Mouse (Mus musculus): Measurements from ENCODE around the gene Smug1.
A peak's percentile ranks its signal among the peaks of the same experiment; 100 is the strongest.

Smug1 gene

GRCm38 (mm10) chr15:103167042-103167615 lies at the start of gene Smug1:
TSS of gene Smug1 (minus strand) at chr15:103167092.
- no peak for DNase-seq (ENCODE audit: low read depth)

GRCm38 (mm10) chr15:103216052-103216451 lies 49.2 kb upstream of the Smug1 start:
- DNase-seq (ENCODE audit: low read depth): no peak

- DNase-seq (ENCODE audit: low read depth): peak; percentile 91
These were observed 48.3 kb upstream of the Smug1 start for GRCm38 (mm10) chr15:103214971-103215907.

DNA sequence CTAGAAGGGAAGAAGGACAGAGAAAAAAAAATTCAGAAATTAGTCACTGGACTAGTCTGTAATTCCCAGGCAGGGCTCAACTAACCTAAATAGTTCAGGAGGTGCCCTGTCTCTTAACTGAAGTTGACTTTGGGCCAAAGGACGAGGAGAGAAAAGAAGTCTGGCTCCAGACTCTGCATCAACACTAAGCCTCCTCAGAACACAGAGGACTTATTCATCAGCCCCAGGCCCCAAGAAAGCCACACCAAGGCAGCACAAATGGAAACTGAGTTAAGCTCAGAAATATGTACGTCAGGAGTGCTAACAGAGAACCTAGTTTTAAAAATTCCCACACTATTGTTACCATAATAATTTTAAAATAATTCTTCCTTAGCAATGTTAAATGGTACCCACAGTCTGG lies 47.3 kb upstream of the Smug1 start:
- no peak for DNase-seq (ENCODE audit: low read depth)

GRCm38 (mm10) chr15:103205156-103205555 lies 38.3 kb upstream of the Smug1 start:
- DNase-seq (ENCODE audit: low read depth): peak; percentile 51

DNA sequence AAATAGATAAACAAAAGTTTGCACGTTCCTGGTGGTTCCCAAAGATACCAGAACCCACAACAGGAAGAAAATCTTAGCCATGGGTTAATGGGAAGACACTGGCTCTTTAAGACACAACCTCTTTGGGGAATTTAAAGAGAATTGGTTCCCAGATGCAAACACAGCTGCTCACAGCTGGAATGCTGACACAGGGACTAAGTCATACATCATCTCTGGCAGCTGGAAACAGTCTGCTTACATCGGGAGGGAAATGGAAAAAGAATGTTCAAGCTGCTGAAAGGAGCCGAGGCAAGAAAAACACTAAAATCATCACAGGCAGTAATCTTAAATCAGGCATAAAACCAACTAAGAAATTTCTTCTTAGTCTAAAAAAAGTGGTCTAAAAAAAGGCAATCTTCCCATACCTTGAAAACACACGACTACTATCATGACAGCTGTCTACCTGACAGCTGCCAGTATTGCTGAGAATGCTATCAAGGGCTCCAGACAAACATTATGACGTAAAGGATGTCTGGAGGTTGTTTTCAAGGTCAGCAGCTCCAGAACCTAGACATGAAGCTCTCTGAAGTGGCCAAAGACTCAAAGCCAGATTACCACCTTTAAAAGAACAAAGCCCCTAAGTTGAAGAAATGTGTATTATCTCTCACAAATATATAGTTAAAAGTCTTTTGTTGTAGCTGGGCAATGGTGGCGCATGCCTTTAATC lies 35.3 kb upstream of the Smug1 start:
- DNase-seq (ENCODE audit: low read depth): no peak

DNA sequence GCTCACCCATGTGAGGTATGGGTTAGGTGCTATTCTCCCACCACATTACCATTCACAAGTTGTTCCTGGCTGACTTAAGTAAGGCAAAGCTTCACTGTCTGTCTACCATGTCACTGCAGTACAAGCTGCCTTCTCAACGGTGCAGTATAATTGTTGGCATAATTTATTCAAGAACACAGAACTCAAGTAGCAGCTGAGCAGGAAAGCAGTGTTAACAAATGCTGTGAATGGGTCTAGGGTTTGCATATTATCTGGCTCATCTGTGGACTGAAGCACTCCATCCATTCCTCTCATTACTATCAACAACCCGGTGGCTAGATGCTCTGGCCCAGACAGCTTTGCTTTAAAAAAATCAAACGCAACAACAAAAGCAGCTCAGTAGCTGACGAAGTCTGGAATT lies 30.9 kb upstream of the Smug1 start:
- DNase-seq (ENCODE audit: low read depth): no peak

DNA sequence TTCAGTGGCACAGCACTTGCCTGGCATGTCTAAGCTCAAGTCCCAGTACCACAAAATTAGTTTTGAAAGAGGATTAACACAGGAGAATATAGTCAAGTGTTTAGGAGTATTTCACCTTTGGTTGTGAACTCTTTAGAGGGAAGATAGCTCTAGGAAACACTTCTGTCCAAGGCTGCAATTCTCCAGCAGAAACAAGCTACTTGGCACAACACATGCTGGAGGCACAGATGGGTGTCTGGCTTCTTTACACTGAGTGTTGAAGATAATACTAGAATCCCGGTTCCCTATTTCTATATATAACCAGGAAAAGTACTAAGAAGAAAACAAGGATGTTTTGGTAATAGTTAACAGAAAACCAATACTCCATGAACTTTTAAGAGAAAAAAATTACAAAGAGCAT lies 29.9 kb upstream of the Smug1 start:
- no peak for DNase-seq (ENCODE audit: low read depth)

DNA sequence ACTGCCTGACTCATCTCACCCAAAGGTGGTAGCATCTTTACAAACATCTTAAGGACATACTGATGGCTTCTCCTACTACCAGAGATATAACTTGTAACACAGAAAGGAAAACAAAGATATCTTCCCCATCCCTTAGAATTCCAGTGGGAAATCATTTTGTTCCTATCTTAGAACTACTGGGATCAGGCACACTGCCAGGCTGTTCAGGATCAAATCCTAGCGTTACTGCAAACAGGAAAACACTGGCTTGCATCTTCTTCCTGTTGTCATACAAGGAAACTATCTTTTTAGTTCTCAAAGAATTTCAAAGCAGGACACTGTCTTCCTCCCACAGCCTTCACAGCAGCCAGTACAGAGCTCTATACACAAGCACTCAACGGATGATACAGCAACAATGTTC lies 26.7 kb upstream of the Smug1 start:
- DNase-seq (ENCODE audit: low read depth): no peak

DNA sequence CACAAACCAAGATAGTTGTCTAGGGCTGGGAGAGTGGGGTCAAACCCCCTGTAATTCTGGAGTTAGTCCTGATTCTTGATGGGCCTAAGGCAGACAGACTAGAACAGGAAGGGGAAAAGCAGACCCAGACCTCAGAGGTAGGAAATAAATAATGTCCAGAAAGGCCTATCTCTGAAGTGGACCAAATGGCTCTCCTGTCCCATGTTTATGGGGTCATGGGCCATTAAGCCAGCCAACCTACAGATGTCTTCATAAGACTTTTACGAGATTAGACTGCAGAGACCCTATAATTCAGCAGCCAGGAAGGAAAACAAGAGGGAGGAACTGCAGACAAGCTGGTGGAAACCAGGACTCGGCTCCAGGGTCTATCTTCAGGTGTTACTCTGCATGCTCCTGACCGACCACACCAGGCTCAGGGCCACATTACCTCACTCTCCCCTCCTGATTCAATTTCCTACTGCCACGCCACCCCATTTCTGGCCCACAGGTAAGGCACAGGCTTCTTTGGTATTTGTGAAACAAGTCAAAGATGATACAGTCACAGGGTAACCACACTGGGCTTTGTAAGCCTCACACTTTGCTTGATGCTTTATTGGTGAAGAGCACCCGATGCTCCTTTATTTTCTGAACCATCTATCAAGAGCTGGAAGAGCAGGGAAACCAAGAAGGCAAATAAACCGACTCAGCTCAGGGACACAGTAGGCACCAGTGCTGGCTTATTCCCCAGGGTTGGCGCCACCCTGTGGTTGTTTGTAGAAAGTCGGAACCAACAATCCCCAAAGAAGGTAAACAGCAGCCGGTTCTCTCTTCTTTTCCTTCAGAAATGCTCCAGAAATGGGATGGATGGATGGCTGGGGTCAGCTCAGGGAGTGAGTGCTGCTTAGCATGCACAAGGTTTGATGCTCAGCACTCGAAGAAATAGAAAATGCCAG lies 23.9 kb upstream of the Smug1 start:
- DNase-seq (ENCODE audit: low read depth): peak; percentile 65

DNA sequence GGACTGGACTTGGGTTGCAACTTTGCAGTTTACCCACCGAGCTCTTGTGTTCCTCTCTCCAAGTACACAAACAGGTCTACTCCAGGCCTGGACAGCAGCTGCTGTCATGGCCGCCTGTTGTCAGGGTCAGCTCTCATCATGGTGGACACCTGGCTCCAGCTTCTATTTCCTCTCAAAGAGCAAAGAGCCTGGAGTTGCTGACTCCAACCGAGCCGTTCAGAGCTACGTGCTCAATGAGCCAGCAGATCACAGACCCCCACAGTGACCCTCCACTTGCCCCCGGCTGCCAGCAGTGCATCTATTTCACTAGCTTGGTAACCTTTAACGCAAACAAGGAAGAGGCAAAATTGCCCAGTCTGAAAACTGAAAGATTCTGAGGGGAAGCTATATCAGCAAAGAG lies 23.2 kb upstream of the Smug1 start:
- no peak for DNase-seq (ENCODE audit: low read depth)

DNA sequence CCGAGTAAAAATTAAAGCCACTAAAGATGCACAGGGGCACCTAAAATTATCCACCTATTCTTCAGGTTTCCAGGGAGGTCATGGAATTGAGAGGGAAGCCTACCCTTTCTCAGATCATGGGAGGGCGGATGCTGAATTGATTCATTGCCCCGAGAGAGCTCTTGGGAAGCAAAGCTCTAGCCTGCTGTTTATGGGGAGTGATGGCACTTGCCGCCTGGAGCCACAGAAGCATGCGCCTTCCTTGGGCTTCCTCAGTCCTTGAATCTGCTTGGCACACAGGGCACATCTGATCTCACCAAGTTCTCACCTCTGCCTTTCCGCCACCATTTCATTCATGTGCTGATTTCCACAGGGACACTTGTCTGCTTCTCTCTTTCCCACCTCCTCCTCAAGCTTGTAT lies 20.9 kb upstream of the Smug1 start:
- DNase-seq (ENCODE audit: low read depth): no peak

- DNase-seq (ENCODE audit: low read depth): peak; percentile 56
These were observed 18.7 kb upstream of the Smug1 start for GRCm38 (mm10) chr15:103185462-103186198.

GRCm38 (mm10) chr15:103183651-103184610 lies 17.0 kb upstream of the Smug1 start:
- DNase-seq (ENCODE audit: low read depth): no peak

- DNase-seq (ENCODE audit: low read depth): peak; percentile 78
These were observed 16.2 kb upstream of the Smug1 start for GRCm38 (mm10) chr15:103183135-103183534.

DNA sequence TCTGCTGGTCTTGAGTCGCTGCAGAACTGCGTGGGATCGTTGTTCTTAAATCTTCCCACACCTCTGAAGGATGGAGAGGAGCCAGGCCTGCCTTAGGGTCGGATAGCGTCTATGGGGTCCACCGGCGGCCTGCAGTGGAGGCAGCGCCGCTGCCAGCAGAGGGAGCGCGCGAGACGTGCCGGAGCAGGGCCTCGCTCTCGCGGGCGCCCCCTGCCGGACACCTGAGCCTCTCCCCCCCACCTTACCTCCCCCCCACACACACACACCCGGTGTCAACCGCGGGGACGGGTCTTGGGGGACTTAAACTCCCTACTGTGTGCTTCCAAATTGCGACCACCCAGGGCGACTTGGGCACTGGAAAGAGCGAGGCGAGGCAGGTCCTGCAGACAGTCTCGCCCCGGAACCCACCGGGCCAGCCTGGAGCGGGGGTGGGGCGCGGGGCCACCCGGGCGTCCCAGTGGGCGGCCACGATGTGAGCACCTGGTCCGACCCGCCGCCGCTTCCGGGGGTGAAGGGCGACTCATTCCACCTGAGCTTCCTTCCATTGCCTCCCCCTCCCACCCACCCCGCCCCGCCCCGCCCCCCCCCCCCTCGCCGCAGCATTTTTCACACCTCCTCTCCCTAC lies 15.4 kb upstream of the Smug1 start:
- peak; percentile 87 for DNase-seq (ENCODE audit: low read depth)

GRCm38 (mm10) chr15:103180406-103180805 lies 13.5 kb upstream of the Smug1 start:
- no peak for DNase-seq (ENCODE audit: low read depth)

DNA sequence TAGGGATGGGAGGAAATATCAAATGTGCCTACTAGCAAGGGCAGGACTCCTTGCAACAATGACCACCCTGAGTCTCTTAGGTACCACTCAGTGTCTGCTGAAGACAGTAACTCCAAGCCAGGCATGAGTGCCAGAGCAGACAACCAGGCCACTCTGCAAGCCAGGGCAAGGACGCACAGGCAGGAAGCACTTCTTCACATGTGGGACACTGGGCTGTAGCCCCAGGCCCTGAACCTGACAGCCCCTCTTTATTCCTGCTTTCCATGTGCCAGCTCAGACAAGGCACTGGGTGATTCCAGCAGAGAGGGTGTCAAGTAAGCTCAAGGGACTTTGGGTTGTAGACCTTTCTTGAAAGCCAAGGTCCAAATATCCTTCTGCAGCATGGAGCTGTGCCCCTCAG lies 11.9 kb upstream of the Smug1 start:
- DNase-seq (ENCODE audit: low read depth): no peak

- peak; percentile 74 for DNase-seq (ENCODE audit: low read depth)
These were observed 11.2 kb upstream of the Smug1 start for GRCm38 (mm10) chr15:103178137-103178536.
